Mouse (Mus musculus) gastrocnemius, postnatal 4 days (tissue): ENCODE data around the gene Nagk. TPM values are rescaled to one million over a fixed set of nuclear protein-coding genes. Genes with fewer than 3 reads are reported as not detected.
A peak's percentile ranks its signal among the peaks of the same experiment; 100 is the strongest.
"Not testable (repeated sequence)": the region's sequence is repeated elsewhere in the genome, so short reads cannot be mapped to it uniquely, and the experiment has no call there.

Experiments
- DNase-seq, 2 experiments: peaks; one replicate each; pipeline ENCODE4 v3.0.0; 2021 to 2022; ENCODE audit warnings: low spot score in 2 of 2, mixed read lengths in 2 of 2
- total RNA-seq, 2 experiments: library from RNA; stranded (reverse); gene quantifications; 2 replicates each; pipeline ENCODE4 v1.2.3; 2021

Gene Nagk
- total RNA-seq, 2 experiments from 2014 or later: 23.5 to 28.6 TPM

DNA sequence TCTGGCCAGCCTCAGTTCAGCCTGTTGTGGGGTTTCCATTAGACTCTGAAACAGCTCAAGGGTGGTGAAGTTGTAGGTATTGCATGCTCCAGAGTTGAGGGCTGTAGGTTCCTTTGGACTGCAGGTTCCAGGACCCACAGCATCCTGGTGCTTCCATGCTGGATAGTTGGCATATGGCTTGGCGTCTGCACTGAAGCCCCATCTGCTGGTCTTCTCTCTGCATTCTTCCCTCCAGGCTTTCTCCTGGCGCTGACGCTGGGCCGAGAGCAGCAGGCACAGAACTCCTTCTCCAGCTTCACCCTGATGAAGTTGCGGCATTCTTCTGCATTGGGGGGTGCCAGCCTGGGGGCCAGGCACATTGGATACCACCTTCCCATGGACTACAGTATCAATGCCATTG is 7.3 kb downstream of the Nagk start:
- DNase-seq: no peak

GRCm38 (mm10) chr6:83802846-83803245 is 8.1 kb downstream of the Nagk start:
- DNase-seq: no peak

DNA sequence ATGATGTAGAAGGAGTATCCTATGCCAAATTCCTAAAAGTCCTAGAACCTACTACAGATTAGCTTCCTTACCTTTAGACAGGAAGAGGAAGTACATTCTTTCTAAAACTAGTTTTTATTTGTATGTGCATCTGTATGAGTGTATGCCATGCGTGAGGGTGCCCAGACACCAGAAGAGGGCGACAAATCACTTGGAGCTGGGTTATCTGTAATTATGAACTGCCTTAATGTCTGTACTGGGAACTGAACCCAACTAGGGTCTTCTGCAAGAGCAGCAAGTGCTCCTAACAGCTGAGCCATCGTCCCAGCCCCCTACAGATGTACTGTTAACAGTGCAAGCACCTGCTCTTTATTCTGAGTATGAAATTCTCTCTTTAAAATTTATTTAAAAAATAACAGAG is 21.0 kb downstream of the Nagk start:
- DNase-seq: no peak

DNA sequence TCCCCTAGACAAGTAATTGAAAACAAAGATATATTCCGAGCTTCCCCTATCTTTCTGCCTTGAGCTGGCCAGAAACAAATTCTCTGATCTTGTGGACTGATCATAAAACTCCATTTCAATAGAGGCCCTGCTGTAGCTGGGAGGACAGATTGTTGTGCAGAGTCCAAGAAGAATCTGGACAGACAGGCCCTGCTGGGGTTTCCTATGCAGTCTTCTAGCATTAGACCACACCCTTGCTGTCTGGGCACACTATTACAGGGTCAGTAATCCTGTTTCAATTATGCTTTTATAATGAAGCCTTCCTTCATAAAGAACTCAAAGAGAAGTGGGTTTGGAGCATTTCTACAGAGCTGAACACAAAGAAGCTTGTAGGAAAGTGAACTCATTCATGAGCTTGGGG is 24.2 kb downstream of the Nagk start:
- DNase-seq: no peak

DNA sequence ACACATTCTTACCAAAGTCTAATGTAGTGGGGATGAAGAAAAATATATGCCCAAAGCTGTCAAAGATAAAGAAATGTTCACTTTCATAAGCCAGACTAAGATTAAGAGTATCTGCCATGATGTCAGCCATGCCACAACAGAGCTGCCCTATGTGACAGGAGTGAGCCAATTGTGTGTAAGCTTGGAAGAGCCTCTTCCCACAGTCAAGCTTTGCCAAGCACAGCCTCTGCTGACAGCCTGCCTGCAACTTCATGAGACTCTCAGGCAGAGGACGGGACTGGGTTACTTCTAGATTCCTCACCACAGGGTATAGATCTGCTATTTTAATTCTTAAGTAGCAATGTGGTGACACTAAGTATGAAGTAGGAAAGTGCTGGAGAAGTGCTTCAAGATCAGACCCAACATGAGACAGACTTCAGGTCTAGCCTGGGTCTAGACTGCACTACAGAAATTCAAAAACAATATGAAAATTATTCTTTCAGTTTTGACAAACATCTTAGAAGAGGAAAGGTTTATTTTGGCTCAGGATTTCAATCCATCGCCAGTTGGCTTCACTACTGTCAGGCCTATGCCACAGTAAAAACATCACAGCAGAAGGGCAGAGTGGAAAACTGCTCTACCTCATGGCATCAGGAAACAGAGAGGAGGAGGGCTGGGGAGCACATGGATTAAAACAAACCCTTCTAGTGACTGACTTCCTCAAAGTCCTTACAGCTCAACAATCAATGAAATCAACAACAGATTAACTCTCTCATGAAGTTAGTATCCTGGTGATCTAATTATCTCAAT is 26.1 kb downstream of the Nagk start:
- DNase-seq: no peak

DNA sequence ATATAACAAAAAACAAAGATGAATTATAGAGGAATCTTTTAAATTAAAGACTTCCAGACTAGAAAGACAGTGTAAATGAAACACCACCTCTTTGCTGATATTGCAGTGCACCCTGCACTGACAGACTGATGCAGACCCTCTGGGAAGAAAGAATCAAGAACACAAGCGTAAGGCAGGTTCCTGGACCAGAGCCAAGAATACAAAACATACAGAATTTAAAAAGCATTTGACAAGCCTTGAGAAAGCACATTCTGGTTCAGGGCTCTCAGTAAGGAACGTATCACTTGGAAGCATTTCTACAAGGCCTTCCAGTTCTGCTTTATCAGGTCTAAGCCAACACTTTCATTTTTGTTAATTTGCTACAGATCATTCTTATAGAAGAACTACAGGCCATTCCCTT is 27.1 kb downstream of the Nagk start:
- DNase-seq: no peak

GRCm38 (mm10) chr6:83830941-83831605 is 36.3 kb downstream of the Nagk start:
- DNase-seq: no peak

- DNase-seq: peak; percentile 95 to 98
Observed at GRCm38 (mm10) chr6:83831606-83832123, 36.9 kb downstream of the Nagk start, which contains the start of gene Paip2b. Gene Paip2b, minus strand, starts transcription at chr6:83831741.

- not testable (repeated sequence) for DNase-seq
Observed at GRCm38 (mm10) chr6:83832393-83832792, 37.6 kb downstream of the Nagk start.

- no peak for DNase-seq
Observed at GRCm38 (mm10) chr6:83836826-83837225, 42.0 kb downstream of the Nagk start.

- DNase-seq: no peak
Observed at GRCm38 (mm10) chr6:83838046-83838445, 43.3 kb downstream of the Nagk start.

GRCm38 (mm10) chr6:83840086-83840485 is 45.3 kb downstream of the Nagk start:
- DNase-seq: no peak

GRCm38 (mm10) chr6:83844913-83845312 is 50.1 kb downstream of the Nagk start:
- DNase-seq: no peak

- DNase-seq: no peak
Observed at GRCm38 (mm10) chr6:83846141-83846540, 51.4 kb downstream of the Nagk start.

- no peak for DNase-seq
Observed at GRCm38 (mm10) chr6:83849446-83849845, 54.7 kb downstream of the Nagk start.

Other genes with a start within 250 kb of the Nagk start
- 10 to 100 TPM; 15.2 to 15.4 TPM for gene Stambp, start 222.3 kb upstream of the Nagk start, total RNA-seq
- under 1 TPM in 1 of 2 experiments, not detected in 1; 0.23 TPM for gene Clec4f, start 138.8 kb upstream of the Nagk start, total RNA-seq
- gene Cd207, start 117.1 kb upstream of the Nagk start, total RNA-seq: not detected
- gene Vax2, start 83.7 kb upstream of the Nagk start, total RNA-seq: not detected
- not detected for gene Atp6v1b1, start 52.0 kb upstream of the Nagk start, total RNA-seq
- not detected for gene Ankrd53, start 32.3 kb upstream of the Nagk start, total RNA-seq
- 10 to 100 TPM; 48.6 to 53.3 TPM for gene Tex261, start 19.2 kb upstream of the Nagk start, total RNA-seq
- gene Paip2b, start 36.8 kb downstream of the Nagk start, total RNA-seq: 10 to 100 TPM; 32.6 to 32.7 TPM
- 10 to 100 TPM; 61.7 to 82.4 TPM for gene Zfp638, start 72.1 kb downstream of the Nagk start, total RNA-seq
- 100 to 1,000 TPM; 113 to 130 TPM for gene Dysf, start 213.6 kb downstream of the Nagk start, total RNA-seq